In the genomic region with DNA sequence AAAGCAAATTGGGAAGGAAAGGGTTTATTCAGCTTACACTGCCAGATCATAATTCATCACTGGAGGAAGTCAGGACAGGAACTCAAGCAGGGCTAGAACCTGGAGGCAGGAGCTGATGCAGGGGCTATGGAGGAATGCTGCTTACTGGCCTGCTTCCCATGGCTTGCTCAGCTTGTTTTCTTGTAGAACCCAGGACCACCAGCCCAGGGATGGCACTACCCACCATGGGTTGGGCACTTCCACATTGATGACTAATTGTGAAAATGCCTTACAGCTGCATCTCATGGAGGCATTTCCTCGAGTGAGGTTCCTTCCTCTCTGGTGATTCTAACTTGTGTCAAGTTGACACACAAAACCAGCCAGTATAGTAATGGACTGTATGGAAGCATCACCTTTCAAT, we compare ENCODE assay signal across 28 mouse cellular contexts. TPM values are rescaled to one million over a fixed set of nuclear protein-coding genes. Genes with fewer than 3 reads are reported as not detected.
"Had no signal": no experiment of that assay in that cellular context is flagged by ENCODE, and none has a peak within 500 bp of the region (broad histone marks: within the 10 kb centered on the region; RNA-seq: fewer than 3 reads in every experiment).

No protein-coding gene starts in this region.

- H3K27ac ChIP-seq: embryonic facial prominence, embryonic 10.5 days; embryonic facial prominence, embryonic 12.5 days; embryonic facial prominence, embryonic 13.5 days; embryonic facial prominence, embryonic 15.5 days; forebrain, embryonic 10.5 days; forebrain, embryonic 12.5 days; forebrain, embryonic 13.5 days; forebrain, embryonic 15.5 days; gastrocnemius, adult 2 months; heart, embryonic 10.5 days had no signal

- H3K9ac ChIP-seq: embryonic facial prominence, embryonic 12.5 days; embryonic facial prominence, embryonic 13.5 days; embryonic facial prominence, embryonic 15.5 days; forebrain, embryonic 12.5 days; forebrain, embryonic 13.5 days; forebrain, embryonic 15.5 days; forebrain, postnatal 0 days had no signal

- H3K27me3 ChIP-seq: embryonic facial prominence, embryonic 12.5 days; embryonic facial prominence, embryonic 13.5 days; embryonic facial prominence, embryonic 15.5 days; forebrain, embryonic 12.5 days; forebrain, embryonic 13.5 days; forebrain, embryonic 15.5 days had no signal

- H3K36me3 ChIP-seq: forebrain, embryonic 15.5 days had no signal

- H3K4me3 ChIP-seq: embryonic facial prominence, embryonic 10.5 days; embryonic facial prominence, embryonic 12.5 days; embryonic facial prominence, embryonic 13.5 days; embryonic facial prominence, embryonic 15.5 days; erythroblast, embryonic 14.5 days; forebrain, embryonic 10.5 days; forebrain, embryonic 12.5 days; forebrain, embryonic 13.5 days; forebrain, embryonic 15.5 days; gastrocnemius, adult 2 months; heart, embryonic 10.5 days had no signal

- DNase-seq: cerebellum, adult 8-10 months; cerebellum, adult 9-10 months; cerebellum, postnatal 10 days; cerebellum, postnatal 14 days; cerebellum, postnatal 25 days; cerebellum, postnatal 36 days; embryo, embryonic 11 days; forebrain, postnatal 0 days; gastrocnemius, adult 2 months; gastrocnemius, postnatal 10 days; gastrocnemius, postnatal 14 days; gastrocnemius, postnatal 25 days; gastrocnemius, postnatal 36 days; heart, adult 18-20 months had no signal

RNA-seq across cellular contexts. Expression of a gene that starts 23.4 kb away (rescaled TPM):
- total RNA-seq: common myeloid progenitor, adult 5-6 weeks; gastrocnemius, adult 18-20 months; gastrocnemius, adult 2 months; gastrocnemius, adult 8-10 months; granulocyte monocyte progenitor cell, adult 5-6 weeks had no signal
- polyA plus RNA-seq: erythroblast, embryonic 14.5 days had no signal
